Mouse (Mus musculus) B cell, adult 2 months (primary cell): ENCODE measurements around the gene Emcn.
A peak's percentile ranks its signal among the peaks of the same experiment; 100 is the strongest.

ENCODE experiments used
- DNase-seq, 2 experiments: peaks; one replicate each; pipeline ENCODE4 v3.0.0; 2022

Gene Emcn

GRCm38 (mm10) chr3:137340938-137341337 is at the start of gene Emcn:
TSS of gene Emcn (plus strand) at chr3:137341067.
- DNase-seq, result no peak

- DNase-seq, result peak; percentile 32 to 46
These were observed 47.7 kb upstream of the Emcn start for GRCm38 (mm10) chr3:137293174-137293591.

- DNase-seq, result no peak
These were observed 42.6 kb upstream of the Emcn start for GRCm38 (mm10) chr3:137298230-137298629.

GRCm38 (mm10) chr3:137300210-137300609 is 40.7 kb upstream of the Emcn start:
- no peak for DNase-seq

GRCm38 (mm10) chr3:137301195-137301594 is 39.7 kb upstream of the Emcn start:
- DNase-seq, result no peak

DNA sequence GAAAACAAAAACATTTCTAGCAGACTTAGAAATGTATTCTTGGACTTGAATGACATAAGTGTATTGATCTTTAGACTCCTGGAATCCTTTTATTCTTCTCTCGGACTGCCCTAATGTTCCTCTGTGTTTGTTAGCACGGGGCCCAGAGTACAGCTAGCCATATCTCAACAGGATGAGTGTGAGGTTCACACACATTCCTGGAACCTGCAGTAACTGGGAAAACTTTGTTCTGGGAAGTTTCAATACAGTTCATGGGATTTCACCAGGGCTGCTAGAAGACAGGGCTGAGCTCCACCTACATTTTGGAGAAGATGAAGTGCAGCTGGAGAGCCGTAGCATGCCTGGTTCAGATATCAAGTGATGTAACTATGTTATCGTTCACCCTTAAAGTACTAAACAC is 38.1 kb upstream of the Emcn start:
- DNase-seq, result no peak

- no peak for DNase-seq
These were observed 30.9 kb upstream of the Emcn start for GRCm38 (mm10) chr3:137309959-137310358.

GRCm38 (mm10) chr3:137312540-137312939 is 28.3 kb upstream of the Emcn start:
- no peak for DNase-seq

GRCm38 (mm10) chr3:137313775-137314362 is 27.0 kb upstream of the Emcn start:
- DNase-seq, result no peak

DNA sequence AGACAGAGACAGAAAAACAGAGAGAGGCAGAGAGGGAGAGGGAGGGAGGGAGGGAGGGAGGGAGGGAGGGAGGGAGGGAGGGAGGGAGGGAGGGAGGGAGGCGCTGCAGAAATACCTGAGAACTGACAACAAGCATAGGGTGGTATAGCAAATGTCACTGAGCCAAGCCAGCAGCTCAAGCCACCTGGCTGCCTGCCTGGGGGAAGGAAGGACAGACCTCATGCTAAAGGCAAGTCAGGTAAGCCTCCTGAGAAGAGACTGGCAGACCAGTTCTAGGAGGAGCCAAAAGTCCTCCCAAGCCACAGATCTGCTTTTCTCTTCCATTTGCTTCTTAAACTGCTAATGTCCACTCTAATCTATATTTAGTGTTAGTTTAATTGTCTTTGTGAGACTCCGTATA is 22.5 kb upstream of the Emcn start:
- no peak for DNase-seq

- no peak for DNase-seq
These were observed 20.9 kb upstream of the Emcn start for GRCm38 (mm10) chr3:137319950-137320349.

- no peak for DNase-seq
These were observed 18.6 kb upstream of the Emcn start for GRCm38 (mm10) chr3:137322304-137322703.

- DNase-seq, result no peak
These were observed 11.0 kb upstream of the Emcn start for GRCm38 (mm10) chr3:137329898-137330297.

DNA sequence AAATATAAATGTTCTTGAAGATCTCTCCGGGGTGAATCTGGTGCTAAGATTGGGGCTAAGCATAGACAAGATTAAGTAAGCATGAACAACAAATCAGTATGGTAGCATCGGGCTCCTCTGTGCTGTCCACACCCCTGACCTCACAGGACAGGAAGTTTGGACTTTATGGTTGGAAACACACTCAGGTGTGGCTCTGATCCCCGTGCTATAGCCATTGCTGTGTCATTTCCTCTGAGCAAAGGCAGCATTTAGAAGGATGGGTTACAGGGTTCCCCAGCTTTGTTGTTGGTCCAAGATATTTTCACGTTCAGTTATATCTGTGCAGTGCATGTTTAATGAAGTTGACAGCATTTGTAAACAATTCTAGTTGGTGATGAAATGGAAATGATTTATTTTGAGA is 9.9 kb upstream of the Emcn start:
- no peak for DNase-seq

- no peak for DNase-seq
These were observed 8.3 kb upstream of the Emcn start for GRCm38 (mm10) chr3:137332531-137332930.

DNA sequence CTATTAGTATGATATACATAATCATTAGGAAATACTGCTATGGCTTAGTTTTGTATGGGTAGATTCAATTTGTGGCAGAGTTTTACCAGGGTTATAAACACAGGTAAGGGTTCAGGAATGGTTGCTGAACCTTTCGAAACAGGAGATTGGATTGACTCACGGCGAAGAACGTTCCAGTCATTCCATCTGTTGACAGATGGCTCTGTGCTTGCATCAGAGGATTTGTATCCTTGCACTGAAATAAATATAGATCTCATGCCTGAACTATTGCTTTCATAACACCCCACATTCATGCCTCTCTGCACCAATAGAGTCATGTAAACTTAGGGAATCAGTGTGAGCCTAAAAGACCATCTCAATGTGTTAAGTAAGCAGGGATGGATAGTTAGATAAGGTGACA is 4.9 kb upstream of the Emcn start:
- DNase-seq, result no peak

DNA sequence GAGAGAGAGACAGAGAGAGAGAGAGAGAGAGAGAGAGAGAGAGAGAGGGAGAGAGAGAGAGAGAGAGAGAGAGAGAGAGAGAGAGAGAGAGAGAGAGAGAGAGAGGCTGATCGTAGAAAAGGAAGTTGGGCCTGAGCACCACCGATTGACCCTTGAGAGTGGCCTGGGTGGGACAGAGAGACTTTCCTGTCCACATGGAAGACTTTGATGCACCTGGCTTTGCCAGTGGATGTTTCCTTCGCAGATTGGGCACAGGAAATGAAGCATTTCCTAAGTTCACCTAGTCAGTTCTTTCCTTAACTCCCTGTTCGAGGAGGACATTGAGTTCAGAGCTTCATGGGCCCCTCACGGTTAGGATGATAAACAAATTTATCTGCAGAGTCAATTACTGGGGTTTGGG is 2.6 kb downstream of the Emcn start:
- no peak for DNase-seq

DNA sequence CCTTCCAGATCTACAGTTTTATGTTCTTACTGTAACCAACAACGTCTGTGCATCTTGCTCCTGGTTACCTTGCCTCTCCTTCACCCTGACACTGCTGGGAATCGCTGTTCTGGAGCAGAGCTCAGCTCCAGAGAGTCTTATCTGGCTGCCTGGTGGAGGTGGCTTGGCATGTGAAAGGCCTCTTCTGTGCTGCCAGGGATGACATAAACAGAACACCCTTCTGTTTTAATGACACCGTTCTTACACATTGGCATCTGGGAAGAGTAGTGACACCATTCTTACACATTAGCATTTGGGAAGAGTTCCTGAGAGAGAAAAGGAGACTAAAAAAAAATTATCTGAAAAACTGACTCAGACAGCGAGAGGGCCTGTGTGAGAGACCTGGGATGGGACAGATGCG is 11.0 kb downstream of the Emcn start:
- DNase-seq, result no peak

DNA sequence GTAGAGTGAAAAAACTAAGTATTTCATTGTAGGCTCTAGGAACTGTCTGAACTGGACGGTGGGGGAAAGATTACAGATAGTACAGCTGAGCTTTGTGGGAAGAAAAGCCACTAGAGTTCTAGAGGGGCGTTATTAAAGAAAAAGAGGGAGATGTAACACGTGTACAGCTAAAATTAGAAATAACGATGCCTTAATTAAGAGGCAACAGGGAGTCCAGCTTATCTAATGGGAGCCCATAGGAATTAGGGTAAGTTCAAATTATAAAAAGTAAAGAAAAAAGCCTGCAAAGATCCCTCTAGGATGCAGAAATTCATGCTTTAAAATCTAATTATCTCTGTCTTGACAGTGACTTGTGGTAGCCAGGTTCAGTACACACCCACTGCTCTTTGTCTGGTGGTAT is 15.8 kb downstream of the Emcn start:
- no peak for DNase-seq

GRCm38 (mm10) chr3:137367123-137367825 is 26.4 kb downstream of the Emcn start:
- no peak for DNase-seq

DNA sequence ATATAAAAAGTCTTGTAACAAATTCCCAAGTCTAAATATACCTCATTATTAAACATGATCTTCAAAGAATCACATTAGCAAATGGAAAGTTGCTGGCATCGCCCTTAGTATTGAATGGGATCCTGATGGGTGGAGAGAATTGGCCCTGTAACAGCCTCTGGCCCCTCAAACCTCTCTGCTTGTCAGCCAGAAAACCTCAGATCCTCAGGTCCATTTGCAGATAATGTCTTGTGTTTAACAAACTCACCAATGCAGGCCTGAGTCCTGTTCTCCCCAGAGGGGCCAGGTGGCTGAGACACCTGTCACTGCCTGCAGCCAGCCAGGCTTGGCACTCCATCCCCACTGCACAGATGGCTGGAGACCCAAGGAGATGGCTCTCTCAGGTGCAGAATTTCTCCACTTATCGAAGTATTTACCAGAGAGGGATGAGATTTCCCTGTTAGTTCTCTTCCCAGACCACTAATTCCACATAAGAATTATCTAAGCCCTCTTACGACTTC is 27.0 kb downstream of the Emcn start:
- DNase-seq, result no peak

- DNase-seq, result no peak
These were observed 32.0 kb downstream of the Emcn start for GRCm38 (mm10) chr3:137372854-137373253.

GRCm38 (mm10) chr3:137382311-137382710 is 41.4 kb downstream of the Emcn start:
- no peak for DNase-seq

GRCm38 (mm10) chr3:137395588-137395987 is 54.7 kb downstream of the Emcn start:
- no peak for DNase-seq
